Mouse (Mus musculus): ENCODE measurements around the gene Gm49354.
"Not testable (repeated sequence)": the region's sequence is repeated elsewhere in the genome, so short reads cannot be mapped to it uniquely, and the experiment has no call there.

Gm49354 gene

GRCm38 (mm10) chr13:59782145-59782544 lies at the start of gene Gm49354:
Gene Gm49354 (minus strand): TSS chr13:59782245.
- no peak for DNase-seq

GRCm38 (mm10) chr13:59825966-59826365 lies 43.9 kb upstream of the Gm49354 start:
- no peak for DNase-seq

GRCm38 (mm10) chr13:59822507-59823462 lies 40.7 kb upstream of the Gm49354 start, which contains the start of gene Tut7:
Gene Tut7 (minus strand): TSS chr13:59823147.
- DNase-seq = peak; percentile 95 to 96

- DNase-seq = no peak
Measured at GRCm38 (mm10) chr13:59820836-59821235, 38.8 kb upstream of the Gm49354 start.

GRCm38 (mm10) chr13:59820114-59820513 lies 38.1 kb upstream of the Gm49354 start:
- peak in 1 of 2 experiments; percentile 21 for DNase-seq

- no peak for DNase-seq
Measured at GRCm38 (mm10) chr13:59817352-59817751, 35.3 kb upstream of the Gm49354 start.

- no peak for DNase-seq
Measured at GRCm38 (mm10) chr13:59814109-59814591, 32.1 kb upstream of the Gm49354 start.

GRCm38 (mm10) chr13:59811581-59811980 lies 29.5 kb upstream of the Gm49354 start:
- DNase-seq = no peak

GRCm38 (mm10) chr13:59801000-59801399 lies 19.0 kb upstream of the Gm49354 start:
- peak; percentile 24 to 33 for DNase-seq

- DNase-seq = no peak
Measured at GRCm38 (mm10) chr13:59800077-59800476, 18.0 kb upstream of the Gm49354 start.

GRCm38 (mm10) chr13:59798306-59798705 lies 16.3 kb upstream of the Gm49354 start:
- no peak for DNase-seq

GRCm38 (mm10) chr13:59796466-59796848 lies 14.4 kb upstream of the Gm49354 start:
- no peak for DNase-seq

- no peak for DNase-seq
Measured at GRCm38 (mm10) chr13:59795807-59796465, 13.9 kb upstream of the Gm49354 start.

- peak; percentile 36 to 51 for DNase-seq
Measured at GRCm38 (mm10) chr13:59794786-59795185, 12.7 kb upstream of the Gm49354 start.

GRCm38 (mm10) chr13:59779744-59780264 lies 2.2 kb downstream of the Gm49354 start:
- not testable (repeated sequence) for DNase-seq

GRCm38 (mm10) chr13:59779213-59779612 lies 2.8 kb downstream of the Gm49354 start:
- DNase-seq = no peak

GRCm38 (mm10) chr13:59775168-59775567 lies 6.9 kb downstream of the Gm49354 start:
- DNase-seq = no peak

- peak; percentile 31 to 63 for DNase-seq
Measured at GRCm38 (mm10) chr13:59771257-59771656, 10.8 kb downstream of the Gm49354 start.

GRCm38 (mm10) chr13:59770847-59771246 lies 11.2 kb downstream of the Gm49354 start:
- peak; percentile 28 to 38 for DNase-seq

- peak; percentile 83 to 84 for DNase-seq
Measured at GRCm38 (mm10) chr13:59770164-59770562, 11.9 kb downstream of the Gm49354 start.

- DNase-seq = peak; percentile 99 to 100
Measured at GRCm38 (mm10) chr13:59769296-59770163, 12.5 kb downstream of the Gm49354 start, which contains the start of gene Isca1. Gene Isca1 (minus strand): TSS chr13:59769810.

- DNase-seq = peak in 1 of 2 experiments; percentile 15
Measured at GRCm38 (mm10) chr13:59768531-59768930, 13.5 kb downstream of the Gm49354 start.
